Mouse (Mus musculus) embryonic facial prominence, embryonic 14.5 days (tissue): ENCODE results near the gene D16Ertd472e. TPM values are rescaled to one million over a fixed set of nuclear protein-coding genes. Genes with fewer than 3 reads are reported as not detected.

ENCODE experiments used
- ATAC-seq: fragments of 200-750 bp; cut with Nextera tagmentation; 2 replicates; pipeline ENCODE4 v1.8.0; 2017; ENCODE audit warnings: low read depth, moderate number of reproducible peaks, moderate TSS enrichment
- DNase-seq: peaks from one replicate; pipeline ENCODE4 v3.0.0-alpha.2; 2015; ENCODE audit warnings: low spot score
- H3K27ac ChIP-seq: fragments of 300-500 bp; sonication (generic); replicated peaks from 2 replicates; pipeline ENCODE4 v1.5.1; 2014; ENCODE audit warnings: low read depth, mild to moderate bottlenecking, low read length, moderate library complexity
- H3K27me3 ChIP-seq: fragments of 300-500 bp; sonication (generic); replicated peaks from 2 replicates; pipeline ENCODE4 v1.6.1; 2014; ENCODE audit warnings: low read length; ENCODE audit not compliant: control insufficient read depth, insufficient read depth
- H3K36me3 ChIP-seq: fragments of 300-500 bp; sonication (generic); 2 replicates; pipeline ENCODE4 v1.6.1; 2014; ENCODE audit warnings: low read length, mixed read lengths; ENCODE audit not compliant: control insufficient read depth, insufficient read depth
- H3K4me1 ChIP-seq: fragments of 300-500 bp; sonication (generic); 2 replicates; pipeline ENCODE4 v1.6.1; 2014; ENCODE audit warnings: antibody characterized with exemption, low read length; ENCODE audit not compliant: control insufficient read depth, insufficient read depth
- H3K4me2 ChIP-seq: fragments of 300-500 bp; sonication (generic); 2 replicates; pipeline ENCODE4 v1.6.1; 2014; ENCODE audit warnings: low read depth, mild to moderate bottlenecking, low read length, moderate library complexity, mixed read lengths
- H3K4me3 ChIP-seq: fragments of 300-500 bp; sonication (generic); 2 replicates; pipeline ENCODE4 v1.5.1; 2014; ENCODE audit warnings: low read depth, mild to moderate bottlenecking, low read length
- H3K9ac ChIP-seq: fragments of 300-500 bp; sonication (generic); 2 replicates; pipeline ENCODE4 v1.6.1; 2014; ENCODE audit warnings: low read depth, mild to moderate bottlenecking, low read length, moderate library complexity, mixed read lengths
- H3K9me3 ChIP-seq: fragments of 300-500 bp; sonication (generic); 2 replicates; pipeline ENCODE4 v1.6.1; 2016; ENCODE audit warnings: low read length; ENCODE audit not compliant: control insufficient read depth
- WGBS: fragments of 180-500 bp; shearing (Covaris S2); extraction: QIAGEN DNeasy Blood & Tissue Kit; methylation state at CpG from one replicate; pipeline ENCODE4 v1.1.7; 2014; 5-methylcytosine and 5-hydroxymethylcytosine counted together
- polyA plus RNA-seq: library from polyadenylated mRNA; unstranded; fragments of >200 nt; fragmentation: Nextera tagmentation; extraction: Ambion mirVana; gene quantifications from 2 replicates; pipeline ENCODE4 v1.2.1, GENCODE M21; 2014

D16Ertd472e gene
- polyA plus RNA-seq, 1 experiment from 2014 or later = 18.6 TPM

GRCm38 (mm10) chr16:78560063-78560462 is 16.4 kb downstream of the D16Ertd472e start:
- Histone ChIP-seq H3K4me1 (no peaks in the 10 kb centered on the region), H3K4me2 (no peak overlapping the region), H3K27me3 (no peaks in the 10 kb centered on the region), H3K27ac (no peak overlapping the region), H3K9me3 (no peaks in the 10 kb centered on the region), H3K9ac (no peak overlapping the region), H3K36me3 (peaks cover 68% of the 10 kb centered on the region), H3K4me3 (no peak overlapping the region)
- ATAC-seq (no peak), DNase-seq (no peak)
- WGBS = 89% methylated on average over 15 of the region's 15 CpGs

- WGBS = 96% methylated on average over 4 of the region's 4 CpGs
- Histone ChIP-seq H3K9me3 (no peaks in the 10 kb centered on the region), H3K27ac (no peak overlapping the region), H3K9ac (no peak overlapping the region), H3K27me3 (no peaks in the 10 kb centered on the region), H3K4me1 (no peaks in the 10 kb centered on the region), H3K4me2 (no peak overlapping the region), H3K4me3 (no peak overlapping the region), H3K36me3 (peaks cover 48% of the 10 kb centered on the region)
- DNase-seq (no peak), ATAC-seq (no peak)
Measured at GRCm38 (mm10) chr16:78557573-78557972, 18.9 kb downstream of the D16Ertd472e start.

- WGBS = 84% methylated on average over 10 of the region's 10 CpGs
- DNase-seq = no peak
- Histone ChIP-seq H3K27me3 (no peaks in the 10 kb centered on the region), H3K9me3 (no peaks in the 10 kb centered on the region), H3K27ac (no peak overlapping the region), H3K36me3 (peaks cover 26% of the 10 kb centered on the region), H3K9ac (no peak overlapping the region), H3K4me3 (no peak overlapping the region), H3K4me2 (no peak overlapping the region), H3K4me1 (no peaks in the 10 kb centered on the region)
- no peak for ATAC-seq
Measured at GRCm38 (mm10) chr16:78554911-78555648, 21.4 kb downstream of the D16Ertd472e start.

- Histone ChIP-seq H3K4me1 (no peaks in the 10 kb centered on the region), H3K9me3 (no peaks in the 10 kb centered on the region), H3K9ac (no peak overlapping the region), H3K36me3 (peaks cover 44% of the 10 kb centered on the region), H3K4me3 (no peak overlapping the region), H3K27me3 (no peaks in the 10 kb centered on the region), H3K27ac (no peak overlapping the region), H3K4me2 (no peak overlapping the region)
- 92% methylated on average over 10 of the region's 10 CpGs for WGBS
- DNase-seq (no peak), ATAC-seq (no peak)
Measured at GRCm38 (mm10) chr16:78547367-78547766, 29.1 kb downstream of the D16Ertd472e start.

- Histone ChIP-seq H3K27ac (no peak overlapping the region), H3K9ac (no peak overlapping the region), H3K9me3 (no peaks in the 10 kb centered on the region), H3K36me3 (peaks cover 51% of the 10 kb centered on the region), H3K4me1 (no peaks in the 10 kb centered on the region), H3K4me3 (no peak overlapping the region), H3K4me2 (no peak overlapping the region), H3K27me3 (no peaks in the 10 kb centered on the region)
- DNase-seq (no peak), ATAC-seq (no peak)
- WGBS = 85% methylated on average over 6 of the region's 6 CpGs
Measured at GRCm38 (mm10) chr16:78546529-78546928, 30.0 kb downstream of the D16Ertd472e start.

GRCm38 (mm10) chr16:78540376-78541246 is 35.9 kb downstream of the D16Ertd472e start:
- Histone ChIP-seq H3K4me1 (no peaks in the 10 kb centered on the region), H3K9ac (no peak overlapping the region), H3K27me3 (no peaks in the 10 kb centered on the region), H3K9me3 (no peaks in the 10 kb centered on the region), H3K36me3 (peaks cover 31% of the 10 kb centered on the region), H3K4me2 (no peak overlapping the region), H3K27ac (no peak overlapping the region), H3K4me3 (no peak overlapping the region)
- WGBS = 84% methylated on average over 16 of the region's 16 CpGs
- ATAC-seq (no peak), DNase-seq (no peak)

GRCm38 (mm10) chr16:78537798-78538422 is 38.6 kb downstream of the D16Ertd472e start:
- DNase-seq = no peak
- Histone ChIP-seq H3K27me3 (no peaks in the 10 kb centered on the region), H3K4me1 (no peaks in the 10 kb centered on the region), H3K36me3 (peaks cover 15% of the 10 kb centered on the region), H3K4me3 (no peak overlapping the region), H3K9ac (no peak overlapping the region), H3K9me3 (no peaks in the 10 kb centered on the region), H3K27ac (no peak overlapping the region), H3K4me2 (no peak overlapping the region)
- WGBS = 84% methylated on average over 8 of the region's 8 CpGs
- ATAC-seq = no peak

- Histone ChIP-seq H3K36me3 (peaks cover 9% of the 10 kb centered on the region; the same call in 1 of the 2 replicates), H3K4me3 (no peak overlapping the region), H3K4me2 (no peak overlapping the region), H3K9me3 (no peaks in the 10 kb centered on the region), H3K9ac (no peak overlapping the region), H3K27me3 (no peaks in the 10 kb centered on the region), H3K4me1 (no peaks in the 10 kb centered on the region), H3K27ac (no peak overlapping the region)
- no peak for DNase-seq
- 79% methylated on average over 7 of the region's 7 CpGs for WGBS
- ATAC-seq = no peak
Measured at GRCm38 (mm10) chr16:78537322-78537721, 39.2 kb downstream of the D16Ertd472e start.
